Mouse (Mus musculus): ENCODE measurements at regions not wholly inside any gene's neighbourhood (a gene's known extent, or its start where the extent isn't known, plus 50 kb on each side); places are given as distances from the start of the nearest gene placed in this dataset.
"Not testable (repeated sequence)": the region's sequence is repeated elsewhere in the genome, so short reads cannot be mapped to it uniquely, and the experiment has no call there.

GRCm38 (mm10) chr12:11037951-11038350, 112.9 kb downstream of the Kcns3 start:
- CTCF ChIA-PET: no interaction called here

DNA sequence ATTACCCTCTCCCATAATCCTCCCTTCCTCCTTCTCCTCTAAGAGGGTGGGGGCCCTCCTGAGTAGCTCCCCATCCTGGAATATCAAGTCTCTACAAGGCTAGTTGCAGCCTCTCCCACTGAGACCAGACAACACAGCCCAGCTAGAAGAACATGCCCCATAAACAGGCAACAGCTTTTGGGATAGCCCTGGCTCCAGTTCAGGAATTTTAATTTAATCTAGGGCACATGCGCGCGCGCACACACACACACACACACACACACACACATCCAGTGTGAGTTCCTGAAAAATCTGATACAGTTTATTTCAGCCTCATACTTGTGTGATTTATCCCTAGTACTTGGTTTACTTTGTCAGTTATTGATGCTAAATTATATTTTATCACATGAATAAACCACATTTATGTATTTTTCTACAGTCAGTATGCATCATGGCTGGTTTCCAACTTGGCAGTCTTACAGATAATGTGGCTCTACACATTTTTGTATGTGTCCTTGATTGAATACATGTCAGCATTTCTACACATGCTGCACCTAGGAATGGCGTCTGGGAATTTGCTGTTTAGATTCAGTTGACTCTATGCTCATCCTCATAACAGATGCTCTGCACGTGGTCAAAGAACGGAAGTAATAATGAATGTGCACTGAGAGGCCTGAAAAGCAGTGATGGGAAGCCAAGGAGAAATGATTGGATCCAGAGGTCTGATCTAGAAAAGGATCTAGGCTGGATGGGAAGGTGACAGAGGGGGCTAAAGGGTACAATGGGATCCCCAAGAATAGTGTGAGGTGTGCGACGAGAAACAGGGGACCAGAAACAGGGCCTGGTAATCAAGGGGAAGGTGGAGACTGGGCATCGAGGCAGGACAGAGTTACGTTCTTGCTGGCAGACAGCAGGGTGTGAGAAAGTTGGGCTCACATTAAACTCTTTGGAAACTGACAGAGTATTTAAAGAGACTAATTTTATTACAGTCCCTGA, 130.0 kb downstream of the Kcns3 start:
- CTCF ChIA-PET: no interaction called here

DNA sequence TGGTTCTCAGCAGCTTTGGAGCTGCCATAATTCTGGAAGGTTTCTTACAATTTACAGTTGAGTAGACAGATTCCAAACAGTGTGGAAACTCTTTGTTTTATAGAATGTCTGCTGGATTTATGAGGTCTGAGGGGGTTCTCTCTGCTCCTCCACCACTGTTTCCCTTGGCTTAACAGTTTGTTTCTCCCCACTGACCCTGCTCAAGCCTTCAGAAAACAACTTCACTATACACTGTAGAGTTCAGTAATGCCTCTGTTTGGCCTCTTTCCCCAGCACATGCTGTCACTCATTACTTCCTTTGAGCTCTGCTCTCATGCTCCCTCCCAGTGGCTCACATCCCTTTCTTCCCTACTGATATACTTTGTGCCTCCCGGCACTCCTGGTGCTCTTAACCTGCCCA, 139.7 kb downstream of the Kcns3 start:
- CTCF ChIA-PET: interaction anchor here (0.6 kb wide), 1 partner anchor 76 kb away, joined by 5 read pairs; no protein-coding TSS in a partner anchor

DNA sequence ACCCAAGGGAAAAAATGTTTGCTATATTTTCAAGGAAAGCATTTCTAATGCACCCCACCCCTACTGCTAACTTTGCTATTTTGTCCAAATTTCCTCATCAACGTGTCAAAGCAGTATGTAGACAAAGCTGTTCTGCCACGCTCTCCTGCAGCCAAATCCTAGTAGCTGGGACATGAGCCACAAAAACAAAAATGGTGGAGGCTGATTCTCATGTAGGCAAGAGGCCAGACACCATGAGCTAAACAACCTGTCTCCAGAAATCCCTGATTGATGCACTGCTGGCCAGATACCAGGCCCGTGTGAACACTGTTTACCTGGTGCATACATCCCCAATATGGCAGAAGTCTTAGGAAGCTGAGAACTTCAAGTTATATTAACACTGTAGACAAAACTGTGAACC, 166.6 kb downstream of the Kcns3 start:
- CTCF ChIA-PET: no interaction called here

GRCm38 (mm10) chr12:10949184-10949583, 201.7 kb downstream of the Kcns3 start:
- CTCF ChIA-PET: no interaction called here

DNA sequence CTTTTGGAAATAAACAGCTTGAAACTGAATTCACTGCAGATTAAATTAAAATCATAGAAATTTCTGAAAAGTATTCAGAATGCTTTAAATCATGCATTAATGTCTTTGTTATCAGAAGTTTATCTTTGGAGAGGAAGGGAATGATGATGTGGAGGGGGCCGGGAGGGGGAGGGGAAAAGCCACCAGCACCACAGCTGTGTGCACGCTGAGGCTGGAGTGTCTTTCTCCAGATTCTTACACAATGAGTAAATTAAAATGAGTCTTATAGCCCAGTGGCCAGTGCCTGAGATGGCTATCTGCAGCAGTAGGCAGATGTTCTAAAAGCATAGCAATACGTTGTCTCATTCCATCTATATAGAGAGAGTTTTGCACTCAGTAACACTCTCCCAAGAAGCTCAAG, 209.8 kb downstream of the Kcns3 start:
- CTCF ChIA-PET: no interaction called here

- CTCF ChIA-PET: not testable (repeated sequence)
Measured at GRCm38 (mm10) chr12:10900054-10900453, 250.8 kb downstream of the Kcns3 start.

DNA sequence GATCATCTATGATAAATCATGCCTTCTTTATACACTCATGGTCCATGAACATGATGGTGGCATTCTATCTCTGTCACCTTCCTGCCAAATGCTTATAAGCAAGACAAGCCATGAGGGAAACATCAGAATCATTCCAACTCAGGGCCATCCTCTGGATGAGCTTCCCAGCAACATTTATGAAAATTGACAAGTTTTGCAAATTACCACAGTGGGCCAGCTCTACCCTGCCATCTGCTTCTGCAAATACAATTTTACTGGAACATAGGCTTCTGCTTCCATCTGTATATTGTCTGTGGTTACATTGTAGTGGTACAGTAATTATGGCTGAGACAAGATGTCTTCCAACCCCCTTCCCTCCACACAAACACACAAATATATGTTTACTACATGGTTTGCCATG, 272.1 kb downstream of the Kcns3 start:
- CTCF ChIA-PET: no interaction called here

DNA sequence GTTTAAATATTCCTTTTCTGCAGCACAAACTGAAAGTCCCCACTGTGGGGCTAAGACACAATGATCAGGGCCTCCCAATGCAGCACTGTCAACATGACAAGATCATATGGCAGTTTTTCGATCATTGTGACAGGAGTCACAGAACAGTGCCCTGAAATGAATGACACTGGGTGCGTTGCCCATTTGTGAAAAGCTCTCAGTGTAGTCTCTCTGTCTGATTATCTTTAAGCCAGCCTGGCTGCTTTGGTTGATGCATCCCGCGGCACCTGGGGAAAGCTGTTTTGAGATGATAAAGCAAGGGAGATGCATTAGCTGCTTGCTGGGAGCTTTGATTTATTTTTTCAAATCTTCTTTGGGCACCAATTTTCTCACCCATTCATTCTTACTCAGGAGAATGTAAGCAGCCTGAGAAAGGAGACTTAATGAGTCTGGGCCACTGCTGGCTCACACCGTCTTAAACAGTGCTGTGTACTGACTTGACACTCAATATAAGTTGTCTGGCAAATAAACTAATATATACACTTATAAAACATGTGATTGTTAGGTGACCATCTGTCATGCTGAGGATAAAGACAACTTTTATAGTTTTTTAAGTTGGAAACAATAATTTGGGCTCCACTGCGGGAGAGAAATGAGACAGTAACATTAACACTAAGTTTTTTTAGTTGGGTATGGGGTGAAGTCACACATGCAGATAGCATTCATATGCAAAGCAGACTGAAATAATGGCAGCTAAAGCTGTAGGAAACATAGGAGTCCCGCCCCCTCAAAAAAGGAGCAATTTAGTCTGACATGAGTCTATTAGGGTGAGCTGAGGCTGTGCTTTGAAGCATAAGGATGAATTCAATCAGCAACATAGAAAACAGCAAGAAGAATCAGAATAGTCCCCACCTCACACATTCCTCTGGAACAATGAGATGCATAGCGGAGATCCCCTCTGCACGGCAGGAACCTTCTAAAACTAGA, 276.0 kb downstream of the Kcns3 start:
- CTCF ChIA-PET: no interaction called here

- CTCF ChIA-PET: no interaction called here
Measured at GRCm38 (mm10) chr12:10873716-10874401, 277.0 kb downstream of the Kcns3 start.

GRCm38 (mm10) chr12:10867674-10868635, 282.9 kb downstream of the Kcns3 start:
- CTCF ChIA-PET: no interaction called here

GRCm38 (mm10) chr12:10866907-10867538, 283.8 kb downstream of the Kcns3 start:
- CTCF ChIA-PET: no interaction called here

DNA sequence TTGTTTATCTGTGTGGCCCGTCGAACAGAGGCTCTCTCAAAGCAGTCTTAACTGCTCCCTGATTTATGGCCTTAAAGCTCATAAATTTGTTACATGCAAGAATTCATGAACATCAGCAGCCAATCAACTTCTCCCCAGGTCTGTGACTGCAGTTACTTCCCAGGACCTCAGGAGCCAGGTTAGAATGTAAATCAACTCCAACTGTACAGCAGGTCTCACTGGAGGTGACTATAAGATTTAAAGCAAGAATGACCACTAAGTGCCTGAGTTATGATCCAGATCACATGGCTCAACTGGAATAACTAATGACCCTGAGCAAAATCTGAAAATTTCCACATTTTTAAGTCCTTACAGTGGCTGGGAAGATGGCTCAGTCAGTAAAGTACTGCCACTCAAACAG, 285.6 kb downstream of the Kcns3 start:
- CTCF ChIA-PET: no interaction called here

DNA sequence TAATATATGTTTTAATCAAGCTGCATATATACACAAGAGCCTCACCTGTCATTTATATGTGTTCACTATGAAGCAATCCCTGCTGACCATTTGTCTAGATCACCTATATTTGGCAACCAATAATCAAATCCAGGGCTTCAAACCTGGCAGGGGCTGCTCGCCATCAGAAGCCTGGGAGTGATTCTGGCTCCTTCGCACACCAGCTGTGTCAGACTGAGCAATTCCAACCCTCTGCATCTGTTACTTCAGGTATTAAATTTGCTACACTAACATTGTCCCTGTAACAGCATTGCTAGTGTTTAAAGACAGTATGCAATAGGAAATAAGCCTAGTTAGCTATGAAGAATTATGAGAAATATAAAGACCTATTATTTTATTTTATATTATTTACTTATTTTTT, 330.5 kb downstream of the Kcns3 start:
- CTCF ChIA-PET: no interaction called here

DNA sequence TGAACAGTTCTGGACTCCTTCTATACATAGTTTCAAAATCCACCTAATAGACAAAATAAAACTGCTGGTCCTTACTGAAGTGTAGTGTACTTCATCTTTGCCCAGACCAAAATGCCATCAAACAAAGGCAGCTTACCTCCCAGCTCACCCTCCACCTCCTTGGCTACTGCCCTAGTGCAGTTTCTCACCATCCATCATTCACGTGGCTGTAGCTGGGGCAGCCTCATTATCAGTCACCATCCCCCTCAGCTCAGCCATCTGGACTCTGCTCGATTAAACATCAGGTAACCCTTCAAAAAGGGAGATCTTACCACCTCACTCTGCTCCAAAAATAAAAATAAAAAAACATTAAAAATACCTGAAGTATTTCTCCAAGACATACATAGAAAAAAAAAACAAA, 332.8 kb downstream of the Kcns3 start:
- CTCF ChIA-PET: no interaction called here

- CTCF ChIA-PET: no interaction called here
Measured at GRCm38 (mm10) chr12:10817516-10817915, 333.3 kb downstream of the Kcns3 start.

- CTCF ChIA-PET: no interaction called here
Measured at GRCm38 (mm10) chr12:10810597-10810996, 340.3 kb downstream of the Kcns3 start.

DNA sequence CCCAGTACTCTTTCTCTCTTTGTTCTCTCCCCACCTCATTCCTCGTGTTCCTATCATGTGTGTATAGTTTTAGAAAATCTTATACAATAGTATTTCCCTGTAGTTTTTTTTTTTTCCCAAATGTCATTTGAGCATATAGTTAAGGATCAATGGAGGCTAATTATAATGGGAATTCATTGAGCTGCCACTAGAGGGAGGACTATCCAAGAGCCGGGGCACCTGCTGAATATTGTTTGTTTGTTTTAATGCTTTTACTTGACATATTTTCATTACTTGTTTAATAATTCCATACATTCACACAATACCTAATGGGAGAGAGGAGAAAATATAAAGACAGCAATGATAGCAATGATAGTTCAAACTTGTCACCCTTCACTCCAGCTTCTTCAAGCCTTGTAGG, 346.4 kb downstream of the Kcns3 start:
- CTCF ChIA-PET: no interaction called here
